Mouse (Mus musculus) cerebellum, postnatal 4 days (tissue): Measurements from ENCODE around the gene Ino80d.

Experiments used
- DNase-seq, 2 experiments: peaks; one replicate each; pipeline ENCODE4 v3.0.0; 2022; ENCODE audit warnings: low spot score in 2 of 2, mixed read lengths in 1 of 2

Ino80d gene

GRCm38 (mm10) chr1:62991021-62991420 is 123.4 kb downstream of the Ino80d start:
- DNase-seq: no peak

DNA sequence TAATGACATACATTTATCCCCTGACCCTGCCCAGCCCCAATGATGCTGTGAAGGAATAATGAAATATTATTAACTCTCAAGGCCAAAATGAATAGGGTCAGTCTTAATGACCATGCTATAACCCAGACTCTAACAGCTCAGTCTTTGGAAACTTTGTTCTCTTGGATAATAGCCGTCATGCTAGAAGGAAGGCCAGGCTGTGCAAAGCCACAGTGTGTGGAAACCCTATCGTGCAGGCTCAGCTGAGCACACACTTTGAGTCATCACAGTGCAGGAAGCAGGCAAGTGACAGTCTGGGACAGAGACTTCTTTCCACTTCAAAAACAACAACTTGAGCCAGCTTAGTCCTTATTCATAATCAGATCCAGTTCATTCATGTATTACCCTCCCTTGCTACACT is 126.9 kb downstream of the Ino80d start:
- no peak for DNase-seq

DNA sequence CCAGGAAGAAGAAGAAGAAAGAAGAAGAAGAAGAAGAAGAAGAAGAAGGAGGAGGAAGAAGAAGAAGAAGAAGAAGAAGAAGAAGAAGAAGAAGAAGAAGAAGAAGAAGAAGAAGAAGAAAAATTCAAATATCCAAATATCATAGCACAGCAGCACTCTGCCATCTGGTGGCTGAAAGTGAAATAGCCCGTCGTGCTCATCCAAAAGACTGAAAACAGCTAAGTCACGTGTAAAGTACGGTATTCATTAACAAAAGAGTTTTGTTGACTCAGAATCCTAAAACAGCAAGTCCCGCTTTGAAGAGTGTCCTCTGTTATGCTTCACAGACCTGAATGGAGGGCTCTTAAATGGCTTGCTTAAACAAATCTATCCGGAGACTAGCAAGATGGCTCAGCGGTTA is 128.2 kb downstream of the Ino80d start:
- DNase-seq: peak in 1 of 2 experiments; percentile 57

GRCm38 (mm10) chr1:62984566-62984965 is 129.9 kb downstream of the Ino80d start:
- peak in 1 of 2 experiments; percentile 43 for DNase-seq

GRCm38 (mm10) chr1:62976742-62977141 is 137.7 kb downstream of the Ino80d start:
- no peak for DNase-seq

DNA sequence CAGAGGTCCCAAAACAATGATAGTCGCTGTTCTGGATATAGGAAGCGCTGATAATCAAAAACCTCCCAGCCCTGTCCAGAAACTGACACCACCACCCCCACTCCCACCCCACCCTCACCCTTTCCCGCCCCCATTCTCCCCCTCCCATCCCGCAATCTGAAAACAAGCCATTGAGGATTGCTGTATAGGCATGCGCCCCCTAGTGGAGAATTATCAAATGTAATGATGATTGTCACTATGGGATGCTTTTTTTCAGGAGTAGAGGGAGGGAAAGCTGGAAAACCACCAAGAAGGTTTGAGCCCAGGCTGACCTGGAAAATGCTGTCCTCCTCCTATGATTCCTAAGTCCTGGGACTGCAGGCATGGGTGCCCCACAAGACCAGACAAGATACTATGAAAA is 147.6 kb downstream of the Ino80d start:
- DNase-seq: no peak

DNA sequence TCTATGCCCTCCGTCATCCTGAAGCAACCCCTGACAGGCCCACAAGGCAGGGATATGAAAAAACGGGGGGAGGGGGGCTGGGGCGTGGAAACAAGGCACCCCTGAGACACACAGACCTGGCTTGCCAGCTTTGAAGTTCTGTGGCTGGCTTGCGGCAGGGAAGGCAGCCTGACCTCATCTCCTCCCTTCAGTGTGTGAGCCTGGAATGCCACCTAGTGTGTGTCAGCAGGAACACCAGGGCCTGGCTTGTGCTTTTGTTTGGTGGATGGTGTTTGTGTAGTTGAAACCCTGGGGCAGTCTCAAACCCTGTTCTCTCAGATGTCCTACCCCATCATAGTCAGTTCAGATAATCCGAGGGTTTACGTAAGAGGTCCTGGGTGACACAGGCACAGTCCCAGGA is 150.2 kb downstream of the Ino80d start:
- DNase-seq: peak in 1 of 2 experiments; percentile 61

DNA sequence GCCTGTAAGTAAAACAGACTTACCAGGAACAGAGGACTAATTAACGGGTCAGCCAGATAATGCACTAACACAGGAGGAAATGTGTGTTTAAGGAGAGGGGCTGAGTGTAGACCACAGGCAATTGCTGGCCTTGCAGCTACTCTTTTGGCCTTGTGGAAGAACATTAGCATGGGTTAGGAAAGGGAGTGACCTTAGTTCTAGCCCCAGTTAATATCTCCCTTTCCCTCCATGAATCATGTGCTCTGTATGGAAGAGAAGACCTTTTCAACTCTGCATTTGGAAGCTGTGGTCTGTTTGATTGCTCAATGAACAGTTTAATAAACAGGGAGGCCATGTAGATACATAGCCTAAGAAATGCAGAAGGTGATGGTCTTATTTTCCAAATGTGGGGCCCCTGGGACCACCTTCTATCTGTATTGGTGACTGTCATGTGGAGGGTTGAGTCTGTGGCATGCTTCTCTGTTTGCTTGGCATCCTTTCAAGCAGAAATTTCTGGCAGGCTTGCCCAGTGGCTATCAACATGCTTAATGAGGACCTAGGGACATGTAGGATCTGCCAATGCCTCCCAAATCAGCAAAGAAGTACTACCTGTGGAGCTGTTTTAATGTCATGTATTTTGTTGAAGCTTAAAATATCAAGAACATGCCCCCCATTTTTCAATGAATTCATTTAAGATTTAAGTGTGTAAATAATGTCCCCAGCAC is 157.4 kb downstream of the Ino80d start:
- no peak for DNase-seq

DNA sequence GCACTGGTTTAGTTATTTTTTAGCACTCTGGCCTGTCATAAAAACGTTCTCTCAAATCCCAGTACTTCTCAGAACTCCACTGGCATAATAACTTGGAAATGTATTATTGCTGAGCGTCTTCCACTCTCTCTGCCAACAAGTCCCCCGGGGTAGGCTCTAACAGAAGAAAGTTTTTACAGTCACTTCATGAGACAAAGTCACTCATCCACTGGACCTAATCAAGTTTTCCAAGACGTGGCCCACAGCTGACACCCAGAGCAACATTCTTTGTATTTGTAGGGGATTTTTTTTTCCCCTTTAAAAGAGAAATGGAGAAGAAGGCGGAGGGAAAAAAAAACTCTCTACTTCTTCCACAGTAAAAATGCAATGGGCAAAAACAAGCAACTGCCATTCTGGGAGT is 157.9 kb downstream of the Ino80d start:
- no peak for DNase-seq

DNA sequence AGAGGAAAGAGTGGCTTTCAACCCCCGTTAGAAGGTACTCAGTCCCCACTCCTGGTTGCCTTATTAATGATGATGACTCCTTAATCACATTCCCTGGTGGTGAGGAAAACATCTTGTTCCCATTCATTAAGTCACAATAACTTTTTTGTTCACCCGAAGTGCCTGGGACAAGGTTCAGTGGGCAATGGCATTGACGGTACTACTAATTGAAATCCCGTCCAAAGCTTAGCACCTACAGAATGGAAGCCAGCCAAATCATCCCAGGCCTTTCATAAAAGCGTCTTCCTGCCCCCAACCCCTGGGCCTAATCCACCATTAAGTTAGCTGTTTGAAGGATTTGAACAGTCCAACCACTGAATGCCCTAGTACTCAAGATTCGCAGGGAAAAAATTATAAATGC is 159.1 kb downstream of the Ino80d start:
- no peak for DNase-seq

GRCm38 (mm10) chr1:62953036-62953435 is 161.4 kb downstream of the Ino80d start:
- no peak for DNase-seq

DNA sequence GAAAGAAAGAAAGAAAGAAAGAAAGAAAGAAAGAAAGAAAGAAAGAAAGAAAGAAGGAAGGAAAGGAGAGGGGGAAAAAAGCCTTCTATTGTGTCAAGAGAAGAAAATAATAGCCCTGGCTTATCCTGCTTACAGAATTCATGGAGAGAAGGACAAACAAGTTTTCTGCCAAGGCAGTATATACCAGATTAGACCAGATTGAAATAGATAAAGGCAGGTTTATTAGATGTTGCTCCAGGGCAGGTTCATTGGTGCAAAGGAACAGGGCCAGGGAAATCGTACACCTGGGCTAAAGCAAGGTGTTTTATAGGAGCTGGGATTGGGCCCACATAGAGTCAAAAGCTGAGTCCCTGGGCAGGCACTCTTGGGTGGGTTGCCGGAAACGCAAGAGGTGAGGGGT is 162.1 kb downstream of the Ino80d start:
- no peak for DNase-seq

GRCm38 (mm10) chr1:62951067-62951809 is 163.2 kb downstream of the Ino80d start:
- DNase-seq: peak; percentile 35 to 88

- DNase-seq: no peak
Measured at GRCm38 (mm10) chr1:62950526-62950925, 163.9 kb downstream of the Ino80d start.

GRCm38 (mm10) chr1:62947807-62948206 is 166.7 kb downstream of the Ino80d start:
- no peak for DNase-seq

DNA sequence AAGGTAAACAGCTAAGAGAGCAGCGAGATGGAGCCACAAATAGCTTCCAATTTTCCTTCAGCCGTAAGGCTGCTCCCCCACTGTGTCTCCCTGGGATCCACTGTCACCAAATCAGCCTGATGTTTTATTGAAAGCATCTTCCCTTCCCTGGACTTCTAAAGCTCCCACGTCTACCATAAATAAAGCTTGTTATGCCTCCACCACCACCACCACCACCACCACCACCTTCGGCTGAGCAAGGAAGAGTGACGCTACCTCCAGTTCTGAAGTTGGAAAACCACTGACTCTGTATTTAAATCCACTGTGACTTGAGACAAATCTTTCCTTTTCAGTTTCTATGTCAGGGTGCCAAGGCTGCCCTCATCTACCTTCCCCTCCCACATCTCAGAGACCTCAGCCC is 167.5 kb downstream of the Ino80d start:
- no peak for DNase-seq

DNA sequence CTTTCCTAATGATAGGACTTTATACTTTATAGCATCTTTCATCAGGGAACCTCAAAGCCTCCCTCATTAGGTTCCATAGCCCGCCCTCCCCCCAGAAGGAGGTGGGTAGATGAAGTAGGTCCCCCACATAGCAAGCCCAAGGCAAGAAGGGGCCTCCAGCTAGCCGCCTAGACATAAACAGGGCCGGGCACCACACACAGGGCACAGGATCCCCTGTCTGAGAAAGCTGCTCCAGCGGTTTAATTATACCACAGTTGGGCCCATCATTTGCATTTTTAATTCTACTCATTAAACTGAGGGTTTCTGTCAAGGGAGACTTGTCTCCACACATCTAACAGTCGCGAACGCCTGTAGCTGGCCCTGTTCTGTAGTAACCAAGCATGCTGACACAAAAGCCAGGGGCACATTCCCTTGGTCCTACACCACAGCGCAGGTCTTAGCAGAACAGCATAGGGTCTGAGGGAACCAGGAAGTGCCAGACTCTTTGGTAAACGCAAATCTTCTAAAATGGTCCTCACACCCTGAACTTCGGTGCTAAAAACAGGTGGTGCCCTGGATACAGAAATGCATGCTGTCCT is 179.6 kb downstream of the Ino80d start:
- no peak for DNase-seq

DNA sequence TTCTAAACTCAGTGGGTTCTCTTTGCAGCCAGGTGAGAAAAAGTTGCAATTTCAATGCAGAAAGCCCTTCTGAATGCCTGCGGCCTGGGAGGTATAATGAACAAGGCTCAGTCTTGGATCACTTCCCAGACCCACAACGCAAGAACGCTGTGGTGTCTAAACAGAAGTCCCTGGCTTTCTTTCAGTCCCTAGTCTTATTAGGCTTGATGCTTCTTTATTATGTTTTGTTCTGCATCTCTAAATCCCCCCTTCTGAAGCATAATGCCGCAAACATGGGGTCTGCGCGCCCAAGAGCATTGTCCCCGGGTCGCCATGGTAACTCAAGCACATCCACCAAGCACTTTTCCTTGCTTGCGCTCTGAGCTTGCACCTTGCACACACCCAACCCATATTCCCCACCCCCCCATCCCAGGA is 180.4 kb downstream of the Ino80d start:
- DNase-seq: peak in 1 of 2 experiments; percentile 22

DNA sequence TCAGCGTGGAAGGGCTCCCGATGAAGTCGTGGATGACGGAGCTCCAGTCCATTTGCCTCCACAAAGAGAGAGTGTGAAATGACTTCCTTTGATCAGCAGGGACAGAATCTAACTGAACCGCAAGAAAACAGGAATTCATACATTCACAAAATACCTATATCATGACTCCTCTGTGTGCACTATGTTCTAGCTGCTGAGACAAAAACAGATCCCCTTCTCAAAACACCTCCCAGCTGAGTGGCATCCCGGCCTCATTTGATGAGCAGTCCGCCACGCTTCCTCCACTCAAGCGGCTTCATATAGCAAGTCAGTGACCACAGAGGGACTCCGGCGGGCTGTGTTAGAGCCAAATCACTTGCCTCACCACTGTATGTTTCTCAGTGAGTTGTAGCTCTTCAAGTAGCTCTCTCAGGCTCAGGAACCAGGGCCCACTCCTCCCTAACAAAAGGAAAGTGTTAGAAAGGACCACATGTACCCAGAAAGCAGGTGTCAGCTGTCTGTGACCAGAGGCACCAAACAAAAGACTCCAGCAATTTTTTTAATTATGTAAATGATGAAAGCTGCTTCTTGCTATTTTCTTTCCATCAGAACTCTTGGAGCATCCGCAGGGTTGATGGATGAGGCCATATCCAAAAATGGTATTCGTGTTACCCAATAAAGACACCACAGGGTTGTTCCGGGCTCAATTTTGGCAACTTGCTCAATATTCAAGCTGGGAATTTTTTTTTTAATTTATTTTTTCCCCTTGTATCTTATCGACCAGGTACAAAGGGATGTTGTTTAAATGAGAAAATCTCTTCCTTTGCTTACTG is 181.0 kb downstream of the Ino80d start:
- DNase-seq: no peak

DNA sequence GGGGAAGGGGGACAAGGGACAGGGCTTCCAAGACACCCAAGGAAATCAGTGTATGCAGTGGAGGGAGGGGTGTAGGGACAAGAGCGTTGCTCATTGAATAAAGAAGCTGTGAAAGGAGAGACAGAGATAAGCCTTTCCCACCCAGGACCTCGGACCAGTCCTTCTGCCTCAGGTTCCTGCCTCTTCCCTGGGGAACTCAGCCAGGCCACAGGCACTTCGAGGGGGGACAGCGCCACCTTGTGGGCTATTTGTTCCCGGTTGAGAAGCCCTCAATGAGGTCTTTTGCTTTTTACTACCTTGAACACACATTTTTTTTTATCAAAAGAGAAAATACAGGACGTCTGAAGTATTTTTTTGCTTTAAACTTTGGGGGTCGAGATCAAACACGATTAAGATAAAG is 185.0 kb downstream of the Ino80d start:
- peak; percentile 64 to 79 for DNase-seq

DNA sequence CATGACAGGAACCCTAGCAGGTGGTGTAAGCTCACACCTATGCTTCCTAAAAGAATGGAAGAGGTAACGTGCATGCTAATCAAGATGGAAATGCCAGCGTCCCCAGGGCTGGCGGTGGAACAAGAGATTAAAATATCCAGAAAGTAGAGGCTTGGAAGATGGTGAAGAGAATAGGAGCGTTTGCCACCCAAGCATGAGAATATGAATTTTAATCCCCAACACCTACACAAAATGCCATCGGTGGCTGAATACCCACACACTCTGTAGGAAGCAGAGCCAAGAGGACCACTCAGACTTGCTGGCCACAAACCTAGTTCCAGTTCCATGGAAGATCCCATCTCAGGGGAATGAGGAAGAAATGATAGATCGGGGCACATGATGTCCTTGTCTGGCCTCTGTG is 195.2 kb downstream of the Ino80d start:
- no peak for DNase-seq

GRCm38 (mm10) chr1:62916609-62917008 is 197.9 kb downstream of the Ino80d start:
- DNase-seq: no peak
